Mouse (Mus musculus): ENCODE results near the gene Hsd17b10.

The Hsd17b10 gene

DNA sequence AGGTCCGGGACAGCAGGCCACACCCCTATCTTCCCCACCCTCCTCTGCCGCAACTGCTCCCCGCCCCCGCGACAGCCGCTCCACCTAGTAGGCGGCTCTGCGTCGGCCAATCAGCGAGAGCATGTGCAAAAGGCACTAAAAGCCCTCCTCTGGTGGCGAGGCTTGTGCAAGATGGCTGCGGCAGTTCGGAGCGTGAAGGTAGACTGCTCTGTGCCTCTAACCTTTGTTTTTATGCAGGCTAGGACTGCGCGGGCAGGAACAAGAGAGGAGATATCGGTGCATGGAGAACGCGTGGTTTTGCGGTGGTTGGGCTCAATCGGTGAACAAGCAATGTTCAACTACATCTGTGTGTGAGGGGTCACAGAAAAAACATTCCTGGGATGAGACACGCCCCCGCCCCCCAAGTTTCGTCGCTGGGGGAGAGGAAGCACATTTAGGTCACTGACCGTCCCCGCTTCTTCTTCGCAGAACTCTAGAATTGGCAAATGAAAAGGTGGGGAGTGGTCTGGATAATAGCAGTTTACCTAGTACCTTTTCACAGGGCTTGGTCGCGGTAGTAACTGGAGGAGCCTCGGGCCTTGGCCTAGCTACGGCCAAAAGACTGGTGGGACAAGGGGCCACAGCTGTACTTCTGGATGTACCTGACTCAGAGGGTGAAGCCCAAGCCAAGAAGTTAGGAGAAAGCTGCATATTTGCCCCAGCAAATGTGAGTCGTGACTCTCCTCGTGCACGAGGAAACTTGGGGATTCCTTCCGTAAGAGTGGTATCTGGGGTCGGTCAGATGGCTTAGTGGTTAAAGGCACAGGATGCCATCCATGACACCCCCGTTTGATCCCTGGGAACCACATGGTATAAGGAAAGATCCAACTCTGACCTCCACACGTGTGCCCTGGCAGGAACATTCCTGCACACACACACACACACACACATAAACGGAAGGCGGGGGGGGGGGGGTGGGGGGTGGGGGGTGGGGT is at the start of gene Hsd17b10:
Gene Hsd17b10, plus strand, starts transcription at position 109 of the 974 bp plus-strand sequence.
- DNase-seq (ENCODE audit: low spot score) = peak; percentile 87

DNA sequence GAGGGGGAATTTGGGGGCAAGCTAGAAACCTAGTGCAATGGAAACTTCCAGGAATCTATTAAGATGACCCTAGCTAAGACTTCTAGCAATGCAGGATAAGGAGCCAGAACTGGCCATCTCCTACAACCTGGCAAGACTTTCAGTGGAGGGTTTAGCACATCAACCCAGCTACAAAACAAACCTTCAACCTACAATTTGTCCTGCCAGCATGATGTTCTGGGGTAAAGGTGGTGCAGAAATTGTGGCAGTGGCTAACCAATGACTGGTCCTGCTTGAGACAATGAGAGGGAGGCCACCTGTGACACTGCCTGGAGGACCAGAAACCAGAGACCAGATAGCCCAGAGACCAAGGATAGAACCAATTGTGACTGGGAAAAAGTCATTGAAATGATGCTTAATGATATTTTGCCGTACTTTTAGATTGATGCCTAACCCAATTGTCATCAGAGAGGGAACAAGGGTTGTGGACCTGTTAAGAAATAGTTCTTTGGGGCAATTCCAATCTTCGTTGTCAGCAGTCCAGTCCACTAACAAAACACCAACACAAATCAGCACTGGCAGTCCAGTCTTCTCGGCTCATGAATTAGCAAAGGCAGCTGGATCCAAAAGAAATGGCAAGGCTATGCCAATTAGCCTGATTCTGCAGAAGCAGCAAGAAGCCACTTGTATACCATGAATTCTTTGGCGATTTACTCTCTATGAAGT is 2.5 kb upstream of the Hsd17b10 start:
- no peak for DNase-seq (ENCODE audit: low spot score)

GRCm38 (mm10) chrX:152001182-152001684 is 412 bp upstream of the Hsd17b10 start:
- DNase-seq (ENCODE audit: low spot score) = no peak

- DNase-seq (ENCODE audit: low spot score) = no peak
Measured at GRCm38 (mm10) chrX:152002865-152003264, 1.2 kb downstream of the Hsd17b10 start.

DNA sequence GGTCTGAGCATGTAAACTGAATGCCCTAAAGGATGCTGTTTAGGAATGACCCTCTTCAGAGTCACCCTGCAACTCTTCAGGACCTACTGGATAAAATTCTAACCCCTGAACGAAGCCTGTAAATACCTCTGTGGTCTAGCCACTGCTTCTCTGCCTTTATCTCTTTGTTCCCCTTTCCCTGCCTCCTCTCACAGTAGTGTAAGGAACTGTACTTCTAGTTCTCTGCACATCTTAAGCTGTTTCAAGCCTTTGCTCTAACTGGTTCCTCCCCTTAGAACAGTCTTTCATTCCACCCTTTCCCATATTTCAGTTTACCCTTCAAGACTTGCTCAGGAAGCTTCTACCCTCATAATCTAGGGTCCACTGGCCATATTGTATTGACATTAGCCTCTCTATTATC is 6.2 kb downstream of the Hsd17b10 start:
- no peak for DNase-seq (ENCODE audit: low spot score)

DNA sequence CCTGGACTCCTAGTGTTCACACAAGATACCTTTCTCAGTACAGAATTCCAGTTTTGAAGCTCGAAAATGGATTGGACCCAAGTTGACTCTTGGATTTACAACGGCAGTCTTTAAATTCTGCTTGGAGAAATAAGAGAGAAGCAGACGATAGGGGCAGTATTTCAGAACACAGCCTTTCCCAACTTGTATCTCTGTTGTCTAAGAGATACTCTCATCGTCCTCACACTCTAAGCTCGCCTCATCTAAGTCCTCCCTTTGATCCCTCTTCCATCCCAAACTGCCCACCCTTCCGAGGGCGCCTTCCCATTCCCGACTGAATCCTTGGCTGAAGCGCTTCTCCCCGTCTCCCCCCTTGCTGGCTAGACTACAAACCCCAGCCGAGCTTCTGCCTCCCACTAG is 14.1 kb downstream of the Hsd17b10 start:
- DNase-seq (ENCODE audit: low spot score) = no peak

GRCm38 (mm10) chrX:152016151-152017145 is 14.8 kb downstream of the Hsd17b10 start, which contains the start of the genes Ribc1 and Smc1a:
TSS of gene Ribc1 (minus strand) at chrX:152016295.
TSS of gene Smc1a (plus strand) at chrX:152016428.
- peak; percentile 94 for DNase-seq (ENCODE audit: low spot score)

DNA sequence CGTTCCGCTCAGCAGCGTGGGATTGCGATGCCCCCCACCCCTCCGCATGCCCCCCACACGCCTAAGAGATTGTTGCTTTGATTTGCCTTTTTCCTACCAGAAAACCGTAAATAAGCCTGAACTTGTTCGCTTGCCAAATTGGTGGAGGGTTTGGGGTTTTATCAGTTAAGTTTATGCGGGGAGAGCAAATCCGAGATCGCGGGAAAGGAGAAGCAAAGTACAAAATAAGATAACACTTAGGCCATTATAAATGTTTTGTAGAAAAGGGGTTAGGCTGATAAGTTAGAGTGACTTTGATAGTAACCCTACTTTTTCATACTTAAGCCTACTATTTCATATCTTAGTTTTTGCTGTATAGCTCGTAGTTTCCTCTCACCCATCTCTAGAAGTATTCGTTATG is 15.5 kb downstream of the Hsd17b10 start:
- DNase-seq (ENCODE audit: low spot score) = no peak

DNA sequence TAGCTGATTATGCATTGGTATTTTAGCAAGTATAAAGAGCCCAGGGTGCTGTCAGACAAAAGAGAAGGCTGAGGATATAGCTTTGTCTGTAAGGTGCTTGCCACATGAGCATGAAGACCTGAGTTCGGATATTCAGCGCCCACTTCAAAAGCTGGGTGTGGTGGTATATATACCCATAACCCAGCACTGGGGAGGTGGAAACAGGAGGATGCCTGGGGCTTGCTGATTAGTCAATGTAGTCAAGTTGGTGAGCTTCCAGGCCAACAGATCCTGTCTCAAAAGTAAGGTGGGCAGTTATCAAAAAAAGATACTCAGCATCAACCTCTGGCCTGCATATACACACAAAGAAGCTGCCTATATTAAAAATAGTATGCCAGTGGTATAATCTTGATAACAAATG is 17.6 kb downstream of the Hsd17b10 start:
- no peak for DNase-seq (ENCODE audit: low spot score)

DNA sequence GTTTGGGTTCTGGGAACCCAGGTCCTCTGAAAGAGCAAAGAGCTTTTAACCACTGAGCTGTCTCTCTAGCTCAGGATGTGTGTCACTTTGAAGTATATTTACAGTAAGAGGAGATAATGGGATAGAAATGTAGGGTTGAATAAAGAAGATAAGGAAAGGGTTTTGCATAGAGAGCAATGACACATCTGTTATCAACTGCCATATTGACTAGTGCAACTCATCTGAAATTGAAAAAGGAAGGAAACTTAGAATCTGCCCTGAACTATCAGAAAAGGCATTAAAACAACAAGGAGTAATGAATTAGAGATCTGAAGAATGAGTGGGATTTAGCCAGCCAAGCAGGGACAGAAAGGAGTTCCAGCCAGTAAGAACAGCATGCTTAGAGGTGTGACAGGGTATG is 38.2 kb downstream of the Hsd17b10 start:
- DNase-seq (ENCODE audit: low spot score) = no peak

- no peak for DNase-seq (ENCODE audit: low spot score)
Measured at GRCm38 (mm10) chrX:152047230-152047629, 45.6 kb downstream of the Hsd17b10 start.

DNA sequence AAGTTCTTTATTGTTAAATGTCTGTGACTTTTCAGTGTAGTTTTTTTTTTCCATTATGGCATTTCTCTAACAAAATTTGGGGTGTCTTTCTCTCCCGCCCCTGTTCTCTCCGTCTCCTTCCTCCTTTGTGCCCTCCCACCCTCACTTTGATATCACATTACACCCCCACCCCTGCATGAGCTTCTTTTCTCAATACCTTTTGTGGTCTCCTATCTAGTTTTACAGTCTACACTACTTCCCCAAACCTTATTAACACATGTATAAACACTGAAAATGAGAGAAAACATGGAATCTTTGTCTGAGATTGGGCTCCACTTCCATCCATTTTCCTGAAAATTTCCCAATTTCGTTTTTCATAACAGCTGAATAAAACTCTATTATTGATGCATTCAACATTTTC is 50.9 kb downstream of the Hsd17b10 start:
- no peak for DNase-seq (ENCODE audit: low spot score)
